Mouse (Mus musculus) intestine, postnatal 0 days (tissue): ENCODE measurements around the gene Plpp7. TPM values are rescaled to one million over a fixed set of nuclear protein-coding genes. Genes with fewer than 3 reads are reported as not detected.
A peak's percentile ranks its signal among the peaks of the same experiment; 100 is the strongest.

Experiments used
- ATAC-seq: fragments of 200-750 bp; cut with Nextera tagmentation; 2 replicates; pipeline ENCODE4 v1.8.0; 2017; ENCODE audit warnings: mild to moderate bottlenecking, moderate TSS enrichment, moderate library complexity
- H3K27ac ChIP-seq: fragments of 300-500 bp; sonication (generic); 2 replicates; pipeline ENCODE4 v1.5.1; 2014; ENCODE audit warnings: mild to moderate bottlenecking, low read depth, low read length, moderate library complexity
- H3K27me3 ChIP-seq: fragments of 300-500 bp; sonication (generic); replicated peaks from 2 replicates; pipeline ENCODE4 v1.6.1; 2014; ENCODE audit warnings: low read length, mixed read lengths; ENCODE audit not compliant: control insufficient read depth, insufficient read depth
- H3K36me3 ChIP-seq: fragments of 300-500 bp; sonication (generic); 2 replicates; pipeline ENCODE4 v1.6.1; 2014; ENCODE audit warnings: mild to moderate bottlenecking, moderate library complexity; ENCODE audit not compliant: control insufficient read depth, insufficient read depth
- H3K4me1 ChIP-seq: fragments of 300-500 bp; sonication (generic); replicated peaks from 2 replicates; pipeline ENCODE4 v1.6.1; 2014; ENCODE audit warnings: antibody characterized with exemption, low read length, mixed read lengths; ENCODE audit not compliant: control insufficient read depth, insufficient read depth
- H3K4me2 ChIP-seq: fragments of 300-500 bp; sonication (generic); replicated peaks from 2 replicates; pipeline ENCODE4 v1.6.1; 2014; ENCODE audit warnings: low read depth, mild to moderate bottlenecking, moderate library complexity
- H3K4me3 ChIP-seq: fragments of 300-500 bp; sonication (generic); 2 replicates; pipeline ENCODE4 v1.5.1; 2014; ENCODE audit warnings: low read depth, low read length
- H3K9ac ChIP-seq: fragments of 300-500 bp; sonication (generic); 2 replicates; pipeline ENCODE4 v1.6.1; 2014; ENCODE audit warnings: mild to moderate bottlenecking, low read depth, low read length
- H3K9me3 ChIP-seq: fragments of 300-500 bp; sonication (generic); 2 replicates; pipeline ENCODE4 v1.6.1; 2016; ENCODE audit warnings: mixed run types; ENCODE audit not compliant: control insufficient read depth
- CTCF ChIP-seq: sonication (generic); IDR thresholded peaks from 2 replicates; pipeline ENCODE4 v1.5.1; 2016; ENCODE audit warnings: low read depth, mild to moderate bottlenecking, control low read depth, antibody characterized with exemption, moderate library complexity
- WGBS: fragments of 180-500 bp; shearing (Covaris S2); extraction: QIAGEN DNeasy Blood & Tissue Kit; methylation state at CpG from one replicate; pipeline ENCODE4 v1.1.7; 2014; 5-methylcytosine and 5-hydroxymethylcytosine counted together
- polyA plus RNA-seq: library from polyadenylated mRNA; unstranded; fragments of >200 nt; fragmentation: Nextera tagmentation; extraction: Ambion mirVana; gene quantifications from 2 replicates; pipeline ENCODE4 v1.2.1, GENCODE M21; 2015

Plpp7 gene
- polyA plus RNA-seq, 1 experiment from 2014 or later, result 3.8 TPM

GRCm38 (mm10) chr2:32119802-32120750, 24.7 kb downstream of the Plpp7 start:
- no peaks in the 10 kb centered on the region for H3K4me1 ChIP-seq
- TF ChIP-seq CTCF, result no peak
- ATAC-seq, result no peak
- no peak overlapping the region for H3K9ac ChIP-seq
- no peaks in the 10 kb centered on the region for H3K36me3 ChIP-seq
- WGBS, result 88% methylated on average over 20 of the region's 20 CpGs
- no peak overlapping the region for H3K4me2 ChIP-seq
- H3K27me3 ChIP-seq, result 0 out of 2 replicates have a peak, but pooled peaks cover 2% of the 10 kb centered on the region
- H3K9me3 ChIP-seq, result no peaks in the 10 kb centered on the region
- no peak overlapping the region for H3K4me3 ChIP-seq
- no peak overlapping the region for H3K27ac ChIP-seq

- Histone ChIP-seq H3K4me3 (no peak overlapping the region), H3K9me3 (no peaks in the 10 kb centered on the region), H3K4me1 (no peaks in the 10 kb centered on the region), H3K4me2 (no peak overlapping the region), H3K27me3 (0 out of 2 replicates have a peak, but pooled peaks cover 2% of the 10 kb centered on the region), H3K9ac (no peak overlapping the region), H3K36me3 (no peaks in the 10 kb centered on the region), H3K27ac (no peak overlapping the region)
- no peak for TF ChIP-seq CTCF
- WGBS, result 54% methylated on average over 5 of the region's 5 CpGs
- ATAC-seq, result no peak
Observed at GRCm38 (mm10) chr2:32121150-32121549, 25.8 kb downstream of the Plpp7 start.

GRCm38 (mm10) chr2:32121785-32122184, 26.5 kb downstream of the Plpp7 start:
- H3K9me3 ChIP-seq, result no peaks in the 10 kb centered on the region
- no peak for ATAC-seq
- no peak for TF ChIP-seq CTCF
- no peak overlapping the region for H3K4me2 ChIP-seq
- no peak overlapping the region for H3K27ac ChIP-seq
- no peaks in the 10 kb centered on the region for H3K36me3 ChIP-seq
- no peak overlapping the region for H3K4me3 ChIP-seq
- H3K4me1 ChIP-seq, result no peaks in the 10 kb centered on the region
- H3K27me3 ChIP-seq, result 0 out of 2 replicates have a peak, but pooled peaks cover 2% of the 10 kb centered on the region
- WGBS, result 80% methylated on average over 2 of the region's 2 CpGs
- H3K9ac ChIP-seq, result no peak overlapping the region

GRCm38 (mm10) chr2:32127653-32128535, 32.6 kb downstream of the Plpp7 start:
- ATAC-seq, result 0 out of 2 replicates have a peak, but pooled peaks have one; percentile 34
- 0 out of 2 replicates have a peak, but pooled peaks cover 3% of the 10 kb centered on the region for H3K4me1 ChIP-seq
- H3K27ac ChIP-seq, result no peak overlapping the region
- H3K27me3 ChIP-seq, result no peaks in the 10 kb centered on the region
- H3K36me3 ChIP-seq, result no peaks in the 10 kb centered on the region
- WGBS, result 17% methylated on average over 16 of the region's 16 CpGs
- no peak overlapping the region for H3K4me2 ChIP-seq
- H3K9ac ChIP-seq, result no peak overlapping the region
- no peak for TF ChIP-seq CTCF
- H3K9me3 ChIP-seq, result no peaks in the 10 kb centered on the region
- no peak overlapping the region for H3K4me3 ChIP-seq

- 77% methylated on average over 5 of the region's 5 CpGs for WGBS
- TF ChIP-seq CTCF, result no peak
- Histone ChIP-seq H3K9me3 (no peaks in the 10 kb centered on the region), H3K9ac (no peak overlapping the region), H3K4me1 (0 out of 2 replicates have a peak, but pooled peaks cover 3% of the 10 kb centered on the region), H3K36me3 (no peaks in the 10 kb centered on the region), H3K27ac (no peak overlapping the region), H3K4me2 (no peak overlapping the region), H3K4me3 (no peak overlapping the region), H3K27me3 (no peaks in the 10 kb centered on the region)
- ATAC-seq, result no peak
Observed at GRCm38 (mm10) chr2:32128536-32128841, 33.2 kb downstream of the Plpp7 start.
